Mouse (Mus musculus): ENCODE data around the gene Kng1.
"Not testable (repeated sequence)": the region's sequence is repeated elsewhere in the genome, so short reads cannot be mapped to it uniquely, and the experiment has no call there.

Kng1 gene

GRCm38 (mm10) chr16:23057668-23058447 is at the start of gene Kng1:
TSS of gene Kng1 (plus strand) at chr16:23057865.
- in situ Hi-C loops (cut with MboI, MseI), result not testable (repeated sequence)

GRCm38 (mm10) chr16:23013786-23014185 is 43.9 kb upstream of the Kng1 start:
- in situ Hi-C loops (cut with MboI, MseI), result not testable (repeated sequence)

- in situ Hi-C loops (cut with MboI, MseI), result not testable (repeated sequence)
These were observed 43.0 kb upstream of the Kng1 start for GRCm38 (mm10) chr16:23014645-23015044.

- in situ Hi-C loops (cut with MboI, MseI), result not testable (repeated sequence)
These were observed 37.1 kb upstream of the Kng1 start for GRCm38 (mm10) chr16:23020571-23020970.

GRCm38 (mm10) chr16:23025111-23025510 is 32.6 kb upstream of the Kng1 start:
- in situ Hi-C loops (cut with MboI, MseI), result no loop called here

GRCm38 (mm10) chr16:23026582-23026981 is 31.1 kb upstream of the Kng1 start:
- in situ Hi-C loops (cut with MboI, MseI), result no loop called here

GRCm38 (mm10) chr16:23027341-23027740 is 30.3 kb upstream of the Kng1 start:
- in situ Hi-C loops (cut with MboI, MseI), result not testable (repeated sequence)

GRCm38 (mm10) chr16:23028966-23029600 is 28.6 kb upstream of the Kng1 start, which contains the start of gene Kng2:
TSS of gene Kng2 (minus strand) at chr16:23029482.
- in situ Hi-C loops (cut with MboI, MseI), result not testable (repeated sequence)

- in situ Hi-C loops (cut with MboI, MseI), result no loop called here
These were observed 26.8 kb upstream of the Kng1 start for GRCm38 (mm10) chr16:23030673-23031435.

GRCm38 (mm10) chr16:23033673-23034072 is 24.0 kb upstream of the Kng1 start:
- in situ Hi-C loops (cut with MboI, MseI), result no loop called here

GRCm38 (mm10) chr16:23037744-23038143 is 19.9 kb upstream of the Kng1 start:
- in situ Hi-C loops (cut with MboI, MseI), result no loop called here

- in situ Hi-C loops (cut with MboI, MseI), result no loop called here
These were observed 18.4 kb upstream of the Kng1 start for GRCm38 (mm10) chr16:23039281-23039680.

GRCm38 (mm10) chr16:23040876-23041275 is 16.8 kb upstream of the Kng1 start:
- in situ Hi-C loops (cut with MboI, MseI), result no loop called here

- in situ Hi-C loops (cut with MboI, MseI), result no loop called here
These were observed 11.3 kb upstream of the Kng1 start for GRCm38 (mm10) chr16:23046319-23046718.

GRCm38 (mm10) chr16:23059630-23060029 is 2.0 kb downstream of the Kng1 start:
- in situ Hi-C loops (cut with MboI, MseI), result not testable (repeated sequence)

- in situ Hi-C loops (cut with MboI, MseI), result not testable (repeated sequence)
These were observed 3.2 kb downstream of the Kng1 start for GRCm38 (mm10) chr16:23060781-23061325.

GRCm38 (mm10) chr16:23077516-23077915 is 19.9 kb downstream of the Kng1 start:
- in situ Hi-C loops (cut with MboI, MseI), result not testable (repeated sequence)

GRCm38 (mm10) chr16:23087159-23087558 is 29.5 kb downstream of the Kng1 start:
- in situ Hi-C loops (cut with MboI, MseI), result loop anchor here (5.0 kb wide), 1 partner anchor 40 kb away; the partner anchor contains the start of gene Rfc4

- in situ Hi-C loops (cut with MboI, MseI), result loop anchor here (5.0 kb wide), 1 partner anchor 40 kb away; the partner anchor contains the start of gene Rfc4
These were observed 30.0 kb downstream of the Kng1 start for GRCm38 (mm10) chr16:23087712-23088111.

GRCm38 (mm10) chr16:23088491-23088890 is 30.8 kb downstream of the Kng1 start:
- in situ Hi-C loops (cut with MboI, MseI), result loop anchor here (5.0 kb wide), 1 partner anchor 39 kb away; the partner anchor contains the start of gene Rfc4

- in situ Hi-C loops (cut with MboI, MseI), result not testable (repeated sequence)
These were observed 33.7 kb downstream of the Kng1 start for GRCm38 (mm10) chr16:23091345-23091744.
